Mouse (Mus musculus) stomach, embryonic 16.5 days (tissue): ENCODE measurements around the gene H2afx. TPM values are rescaled to one million over a fixed set of nuclear protein-coding genes. Genes with fewer than 3 reads are reported as not detected.
"Not testable (repeated sequence)": the region's sequence is repeated elsewhere in the genome, so short reads cannot be mapped to it uniquely, and the experiment has no call there.

Source experiments
- ATAC-seq: fragments of 200-750 bp; cut with Nextera tagmentation; 2 replicates; pipeline ENCODE4 v1.8.0; 2017; ENCODE audit warnings: moderate number of reproducible peaks, moderate TSS enrichment; ENCODE audit not compliant: insufficient read depth, low FRiP score
- H3K27ac ChIP-seq: fragments of 300-500 bp; sonication (generic); 2 replicates; pipeline ENCODE4 v1.5.1; 2014; ENCODE audit warnings: low read length
- H3K27me3 ChIP-seq: fragments of 300-500 bp; sonication (generic); 2 replicates; pipeline ENCODE4 v1.6.1; 2014; ENCODE audit warnings: low read length, control low read depth, mixed read lengths; ENCODE audit not compliant: control insufficient read depth, insufficient read depth
- H3K36me3 ChIP-seq: fragments of 300-500 bp; sonication (generic); 2 replicates; pipeline ENCODE4 v1.6.1; 2014; ENCODE audit warnings: low read length; ENCODE audit not compliant: control insufficient read depth, insufficient read depth
- H3K4me1 ChIP-seq: fragments of 300-500 bp; sonication (generic); 2 replicates; pipeline ENCODE4 v1.6.1; 2014; ENCODE audit warnings: low read length, control low read depth, mixed read lengths; ENCODE audit not compliant: control insufficient read depth, insufficient read depth
- H3K4me2 ChIP-seq: fragments of 300-500 bp; sonication (generic); 2 replicates; pipeline ENCODE4 v1.6.1; 2014; ENCODE audit warnings: low read depth, low read length, mixed read lengths
- H3K4me3 ChIP-seq: fragments of 300-500 bp; sonication (generic); replicated peaks from 2 replicates; pipeline ENCODE4 v1.5.1; 2014; ENCODE audit warnings: mild to moderate bottlenecking, low read length
- H3K9ac ChIP-seq: fragments of 300-500 bp; sonication (generic); 2 replicates; pipeline ENCODE4 v1.6.1; 2014; ENCODE audit warnings: low read length
- H3K9me3 ChIP-seq: fragments of 300-500 bp; sonication (generic); replicated peaks from 2 replicates; pipeline ENCODE4 v1.6.1; 2016; ENCODE audit warnings: low read length, control low read depth; ENCODE audit not compliant: control insufficient read depth
- WGBS: fragments of 180-500 bp; shearing (Covaris S2); extraction: QIAGEN DNeasy Blood & Tissue Kit; methylation state at CpG from one replicate; pipeline ENCODE4 v1.1.7; 2014; 5-methylcytosine and 5-hydroxymethylcytosine counted together
- polyA plus RNA-seq: library from polyadenylated mRNA; unstranded; fragments of >200 nt; fragmentation: Nextera tagmentation; extraction: Ambion mirVana; gene quantifications from 2 replicates; pipeline ENCODE4 v1.2.1, GENCODE M21; 2015

The H2afx gene
- polyA plus RNA-seq, 1 experiment from 2014 or later: 203 TPM

GRCm38 (mm10) chr9:44300001-44300400, 34.5 kb upstream of the H2afx start:
- H3K4me3 ChIP-seq, H3K9ac ChIP-seq, H3K27me3 ChIP-seq, H3K4me2 ChIP-seq, H3K4me1 ChIP-seq, ATAC-seq, H3K9me3 ChIP-seq, H3K27ac ChIP-seq: not testable (repeated sequence)
- peaks cover 34% of the 10 kb centered on the region for H3K36me3 ChIP-seq
- WGBS: 96% methylated on average over 3 of the region's 3 CpGs

- peak; percentile 99 for ATAC-seq
- peak within 1 kb of the TSS; percentile 77 for H3K4me3 ChIP-seq
- peaks cover 10% of the 10 kb centered on the region for H3K4me1 ChIP-seq
- H3K27ac ChIP-seq: peak within 1 kb of the TSS; percentile 76
- no peaks in the 10 kb centered on the region for H3K9me3 ChIP-seq
- peaks cover 9% of the 10 kb centered on the region for H3K36me3 ChIP-seq
- WGBS: under 1% methylated on average over 54 of the region's 54 CpGs
- H3K27me3 ChIP-seq: no peaks in the 10 kb centered on the region
- H3K4me2 ChIP-seq: peak within 1 kb of the TSS; percentile 78
- peak within 1 kb of the TSS; percentile 84 for H3K9ac ChIP-seq
These were observed 28.9 kb upstream of the H2afx start, which contains the start of gene Hinfp for GRCm38 (mm10) chr9:44305466-44306079. Hinfp (minus strand) TSS chr9:44305671.

DNA sequence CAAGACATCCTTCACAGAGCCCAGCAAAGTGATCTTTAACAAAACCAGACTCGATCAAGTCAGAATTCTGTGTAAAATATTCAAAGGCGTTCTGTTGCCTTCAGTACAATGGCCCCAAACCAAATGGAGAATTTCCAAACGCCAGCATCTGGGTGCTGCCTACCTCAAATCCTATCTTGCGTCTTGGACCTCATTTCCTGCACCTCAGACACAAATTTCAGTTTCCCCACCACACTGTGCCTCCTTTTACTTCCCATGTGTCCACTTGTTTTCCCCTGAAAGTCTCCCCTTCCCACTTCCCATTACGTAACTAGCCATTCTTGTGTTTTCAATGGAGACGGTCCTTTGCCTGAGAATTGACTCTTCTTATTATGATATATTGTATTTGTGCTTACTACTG, 28.0 kb upstream of the H2afx start:
- no peak for ATAC-seq

DNA sequence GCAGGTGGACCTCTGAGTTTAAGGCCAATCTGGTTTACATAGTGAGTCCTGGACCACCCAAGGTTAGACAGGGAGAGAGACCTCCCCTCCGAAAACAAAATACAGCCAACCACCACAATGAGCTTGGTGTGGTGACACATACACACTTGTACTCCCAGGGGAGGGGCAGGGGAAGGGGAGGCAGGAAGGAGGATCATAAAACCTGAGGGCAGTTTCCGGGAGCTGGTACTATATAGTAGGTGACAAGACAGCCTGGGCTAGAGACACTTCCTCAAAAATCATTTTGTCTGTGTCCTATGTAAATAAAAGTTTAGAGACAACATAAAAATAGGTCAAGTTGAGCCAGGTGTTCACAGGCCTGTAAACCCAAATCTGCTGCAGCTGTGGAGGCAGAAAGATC, 27.2 kb upstream of the H2afx start:
- Histone ChIP-seq H3K4me3 (no peak overlapping the region), H3K9ac (no peak overlapping the region), H3K27me3 (no peaks in the 10 kb centered on the region), H3K9me3 (no peaks in the 10 kb centered on the region), H3K4me2 (no peak overlapping the region), H3K4me1 (peaks cover 23% of the 10 kb centered on the region), H3K27ac (no peak overlapping the region), H3K36me3 (no peaks in the 10 kb centered on the region)
- ATAC-seq: no peak
- WGBS: 81% methylated on average over 2 of the region's 2 CpGs

More for the DNA sequence above, 28.0 kb upstream of the H2afx start:
- 91% methylated on average over 6 of the region's 6 CpGs for WGBS
- Histone ChIP-seq H3K4me3 (no peak overlapping the region), H3K27ac (no peak overlapping the region), H3K36me3 (0 out of 2 replicates have a peak, but pooled peaks cover 2% of the 10 kb centered on the region), H3K9ac (no peak overlapping the region), H3K4me2 (no peak overlapping the region), H3K27me3 (no peaks in the 10 kb centered on the region), H3K9me3 (no peaks in the 10 kb centered on the region), H3K4me1 (peaks cover 19% of the 10 kb centered on the region)

DNA sequence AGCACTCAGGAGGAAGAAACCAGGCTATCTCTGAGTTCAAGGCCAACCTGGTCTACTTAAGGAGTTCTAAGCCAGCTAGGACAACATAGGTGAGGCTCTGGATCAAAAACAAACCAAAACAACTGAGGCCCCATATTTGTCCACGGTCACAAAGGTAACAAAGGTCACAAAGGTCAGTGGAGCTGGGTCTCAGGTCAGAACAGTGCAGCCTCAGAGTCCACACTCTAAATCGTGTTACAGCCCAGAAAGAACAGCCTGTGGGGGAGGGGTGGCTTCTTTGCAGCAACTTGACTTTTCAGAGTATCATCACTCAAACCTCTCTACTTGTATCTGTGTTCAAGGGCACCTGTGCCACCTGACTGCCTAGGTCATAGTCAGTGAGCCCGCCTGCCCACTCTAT, 24.7 kb upstream of the H2afx start:
- ATAC-seq: no peak

GRCm38 (mm10) chr9:44310750-44311135, 23.8 kb upstream of the H2afx start:
- Histone ChIP-seq H3K27ac (peak overlapping the region; percentile 43), H3K27me3 (no peaks in the 10 kb centered on the region), H3K4me2 (peak overlapping the region; percentile 48), H3K36me3 (peaks cover 14% of the 10 kb centered on the region), H3K9me3 (no peaks in the 10 kb centered on the region), H3K4me1 (peaks cover 13% of the 10 kb centered on the region), H3K4me3 (peak overlapping the region; percentile 7; the same call in 1 of the 2 replicates), H3K9ac (peak overlapping the region; percentile 63)
- WGBS: 39% methylated on average over 10 of the region's 10 CpGs
- ATAC-seq: no peak

More for the DNA sequence above, 24.7 kb upstream of the H2afx start:
- 56% methylated on average over 3 of the region's 3 CpGs for WGBS
- no peak overlapping the region for H3K27ac ChIP-seq
- no peak overlapping the region for H3K9ac ChIP-seq
- 0 out of 2 replicates have a peak, but pooled peaks cover 7% of the 10 kb centered on the region for H3K36me3 ChIP-seq
- H3K4me1 ChIP-seq: peaks cover 15% of the 10 kb centered on the region
- no peaks in the 10 kb centered on the region for H3K9me3 ChIP-seq
- no peaks in the 10 kb centered on the region for H3K27me3 ChIP-seq
- no peak overlapping the region for H3K4me2 ChIP-seq
- H3K4me3 ChIP-seq: no peak overlapping the region

- Histone ChIP-seq H3K4me1 (peaks cover 13% of the 10 kb centered on the region), H3K4me3 (peak overlapping the region; percentile 7; the same call in 1 of the 2 replicates), H3K36me3 (peaks cover 14% of the 10 kb centered on the region), H3K27me3 (no peaks in the 10 kb centered on the region), H3K9me3 (no peaks in the 10 kb centered on the region), H3K4me2 (peak overlapping the region; percentile 48), H3K9ac (peak overlapping the region; percentile 63), H3K27ac (peak overlapping the region; percentile 43)
- 16% methylated on average over 27 of the region's 27 CpGs for WGBS
- peak; percentile 81 for ATAC-seq
These were observed 23.1 kb upstream of the H2afx start for GRCm38 (mm10) chr9:44311136-44312134.

GRCm38 (mm10) chr9:44313476-44314256, 20.8 kb upstream of the H2afx start:
- Histone ChIP-seq H3K4me2 (no peak overlapping the region), H3K27me3 (no peaks in the 10 kb centered on the region), H3K4me3 (no peak overlapping the region), H3K36me3 (peaks cover 14% of the 10 kb centered on the region), H3K9me3 (no peaks in the 10 kb centered on the region), H3K9ac (no peak overlapping the region), H3K27ac (no peak overlapping the region), H3K4me1 (peaks cover 26% of the 10 kb centered on the region)
- ATAC-seq: no peak
- 76% methylated on average over 19 of the region's 19 CpGs for WGBS
